In genomic region chr19:6014991-6015510, GRCm38 (mm10) we compare ENCODE assay signal across 8 mouse cellular contexts. TPM values are rescaled to one million over a fixed set of nuclear protein-coding genes. Genes with fewer than 3 reads are reported as not detected.
A peak's percentile ranks its signal among the peaks of the same experiment; 100 is the strongest.
DNase-seq lines count a peak whose midpoint lies in the region; ATAC-seq and TF ChIP-seq lines count a peak whose summit lies in the region.

No protein-coding gene starts in this region.

- peak; percentile 64 for DNase-seq in adrenal gland, postnatal 10 days
- DNase-seq in kidney, postnatal 10 days, result peak; percentile 63
- peak; percentile 53 for DNase-seq in splenic B cell, adult 2 months (ENCODE audit: low read depth, low spot score)
- no peak for DNase-seq in layer of hippocampus, postnatal 14 days (ENCODE audit: low spot score in 2 of 2)

- H3K4me1 ChIP-seq in E14TG2a.4 (replicated peaks; ENCODE audit: low read depth, low read length), result peaks cover 82% of the 10 kb centered on the region
- H3K4me1 ChIP-seq in embryonic facial prominence, embryonic 13.5 days, result peaks cover 27% of the 10 kb centered on the region
- peaks cover 20% of the 10 kb centered on the region for H3K4me1 ChIP-seq in heart, embryonic 13.5 days

- ATAC-seq in embryonic facial prominence, embryonic 13.5 days (ENCODE audit: insufficient number of reproducible peaks, insufficient read depth, low FRiP score, low TSS enrichment, low read depth), result 0 out of 2 replicates have a peak, but pooled peaks have one; percentile 38
- peak; percentile 69 for ATAC-seq in heart, embryonic 13.5 days (ENCODE audit: extremely low read depth, insufficient number of reproducible peaks, low FRiP score, low TSS enrichment)
- ATAC-seq in megakaryocyte, adult 5-6 weeks (ENCODE audit: poor library complexity, severe bottlenecking), result peak; percentile 63

- peaks cover 27% of the 10 kb centered on the region for H3K27me3 ChIP-seq in E14TG2a.4 (ENCODE audit: insufficient read depth, low read length)
- peaks cover 9% of the 10 kb centered on the region for H3K27me3 ChIP-seq in embryonic facial prominence, embryonic 13.5 days
- peaks cover 7% of the 10 kb centered on the region for H3K27me3 ChIP-seq in heart, embryonic 13.5 days (replicated peaks)
- H3K27me3 ChIP-seq in splenic B cell, adult 2 months (ENCODE audit: control insufficient read depth, insufficient read depth, low read length, poor library complexity, severe bottlenecking), result no peaks in the 10 kb centered on the region

- H3K9ac ChIP-seq in embryonic facial prominence, embryonic 13.5 days, result peak overlapping the region; percentile 76
- H3K9ac ChIP-seq in heart, embryonic 13.5 days, result peak overlapping the region; percentile 77

- H3K36me3 ChIP-seq in E14TG2a.4 (ENCODE audit: insufficient read depth, low read length), result peaks cover 9% of the 10 kb centered on the region; the same call in 1 of the 2 replicates
- peaks cover 4% of the 10 kb centered on the region for H3K36me3 ChIP-seq in embryonic facial prominence, embryonic 13.5 days
- H3K36me3 ChIP-seq in heart, embryonic 13.5 days, result no peaks in the 10 kb centered on the region
- no peaks in the 10 kb centered on the region for H3K36me3 ChIP-seq in splenic B cell, adult 2 months (ENCODE audit: control insufficient read depth, insufficient read depth, low read length, poor library complexity, severe bottlenecking)

- 0 out of 2 replicates have a peak overlapping the region, but pooled peaks have one; percentile 29 for H3K27ac ChIP-seq in embryonic facial prominence, embryonic 13.5 days
- H3K27ac ChIP-seq in heart, embryonic 13.5 days (replicated peaks), result peak overlapping the region; percentile 61

- H3K4me2 ChIP-seq in embryonic facial prominence, embryonic 13.5 days, result peak overlapping the region; percentile 82
- H3K4me2 ChIP-seq in heart, embryonic 13.5 days, result peak overlapping the region; percentile 81

- 3% methylated on average over 15 of the region's 18 CpGs for WGBS in embryonic facial prominence, embryonic 13.5 days
- WGBS in heart, embryonic 13.5 days, result 2% methylated on average over 18 of the region's 18 CpGs

- peak overlapping the region; percentile 80 for H3K4me3 ChIP-seq in E14TG2a.4 (replicated peaks; ENCODE audit: low read length)
- H3K4me3 ChIP-seq in embryonic facial prominence, embryonic 13.5 days, result peak overlapping the region; percentile 56
- H3K4me3 ChIP-seq in heart, embryonic 13.5 days, result peak overlapping the region; percentile 59

- no peaks in the 10 kb centered on the region for H3K9me3 ChIP-seq in E14TG2a.4 (ENCODE audit: low read length)
- no peaks in the 10 kb centered on the region for H3K9me3 ChIP-seq in embryonic facial prominence, embryonic 13.5 days
- no peaks in the 10 kb centered on the region for H3K9me3 ChIP-seq in heart, embryonic 13.5 days

- TF ChIP-seq CTCF in E14TG2a.4 (conservative IDR thresholded peaks at IDR 0.05; ENCODE audit: low read length), result no peak

RNA-seq across cellular contexts. Expression of gene Capn1, which starts 0.6 kb away (rescaled TPM):
- 10 to 100 TPM; 31.3 to 40.0 TPM for total RNA-seq in adrenal gland, postnatal 10 days (2021)
- 8.1 and 10.3 TPM in 2 replicates for polyA plus RNA-seq in embryonic facial prominence, embryonic 13.5 days (2015; fragmentation: Nextera tagmentation; extraction: Ambion mirVana)
- 5.3 and 6.0 TPM in 2 replicates for polyA plus RNA-seq in heart, embryonic 13.5 days (2015; fragmentation: Nextera tagmentation; extraction: Ambion mirVana)
- 31.1 and 32.2 TPM in 2 replicates for total RNA-seq in megakaryocyte, adult 5-6 weeks (2015)
- total RNA-seq in megakaryocyte, adult 5-6 weeks (2017), result 53.7 and 54.8 TPM in 2 replicates
- total RNA-seq in layer of hippocampus, postnatal 14 days (2021), result 10 to 100 TPM; 21.3 to 23.1 TPM

RNA-seq across cellular contexts. Expression of gene Slc22a20, which starts 29.1 kb away (rescaled TPM):
- total RNA-seq in adrenal gland, postnatal 10 days (2021), result not detected
- polyA plus RNA-seq in embryonic facial prominence, embryonic 13.5 days (2015; fragmentation: Nextera tagmentation; extraction: Ambion mirVana), result not detected in 2 replicates
- not detected in 2 replicates for polyA plus RNA-seq in heart, embryonic 13.5 days (2015; fragmentation: Nextera tagmentation; extraction: Ambion mirVana)
- total RNA-seq in megakaryocyte, adult 5-6 weeks (2015), result 0.16 and 0.20 TPM in 2 replicates
- total RNA-seq in megakaryocyte, adult 5-6 weeks (2017), result 1.1 and 1.2 TPM in 2 replicates
- not detected for total RNA-seq in layer of hippocampus, postnatal 14 days (2021)

RNA-seq across cellular contexts. Expression of gene Syvn1, which starts 31.3 kb away (rescaled TPM):
- total RNA-seq in adrenal gland, postnatal 10 days (2021), result 10 to 100 TPM; 40.5 to 43.7 TPM
- 28.3 and 28.4 TPM in 2 replicates for polyA plus RNA-seq in embryonic facial prominence, embryonic 13.5 days (2015; fragmentation: Nextera tagmentation; extraction: Ambion mirVana)
- 17.6 and 18.6 TPM in 2 replicates for polyA plus RNA-seq in heart, embryonic 13.5 days (2015; fragmentation: Nextera tagmentation; extraction: Ambion mirVana)
- 16.8 and 17.8 TPM in 2 replicates for total RNA-seq in megakaryocyte, adult 5-6 weeks (2015)
- 6.3 and 7.2 TPM in 2 replicates for total RNA-seq in megakaryocyte, adult 5-6 weeks (2017)
- total RNA-seq in layer of hippocampus, postnatal 14 days (2021), result 10 to 100 TPM; 42.5 to 45.3 TPM

RNA-seq across cellular contexts. Expression of gene Mrpl49, which starts 42.5 kb away (rescaled TPM):
- 10 to 100 TPM; 58.2 to 59.4 TPM for total RNA-seq in adrenal gland, postnatal 10 days (2021)
- polyA plus RNA-seq in embryonic facial prominence, embryonic 13.5 days (2015; fragmentation: Nextera tagmentation; extraction: Ambion mirVana), result 79.5 and 80.4 TPM in 2 replicates
- 59.8 and 66.3 TPM in 2 replicates for polyA plus RNA-seq in heart, embryonic 13.5 days (2015; fragmentation: Nextera tagmentation; extraction: Ambion mirVana)
- 28.7 and 35.8 TPM in 2 replicates for total RNA-seq in megakaryocyte, adult 5-6 weeks (2015)
- total RNA-seq in megakaryocyte, adult 5-6 weeks (2017), result 31.0 and 33.0 TPM in 2 replicates
- total RNA-seq in layer of hippocampus, postnatal 14 days (2021), result 10 to 100 TPM; 39.9 to 50.8 TPM

RNA-seq across cellular contexts. Expression of gene Fau, which starts 42.6 kb away (rescaled TPM):
- total RNA-seq in adrenal gland, postnatal 10 days (2021), result 1,000 to 10,000 TPM; 1,154 to 1,182 TPM
- 714 and 858 TPM in 2 replicates for polyA plus RNA-seq in embryonic facial prominence, embryonic 13.5 days (2015; fragmentation: Nextera tagmentation; extraction: Ambion mirVana)
- polyA plus RNA-seq in heart, embryonic 13.5 days (2015; fragmentation: Nextera tagmentation; extraction: Ambion mirVana), result 467 and 540 TPM in 2 replicates
- total RNA-seq in megakaryocyte, adult 5-6 weeks (2015), result 2,056 and 2,077 TPM in 2 replicates
- total RNA-seq in megakaryocyte, adult 5-6 weeks (2017), result 1,670 and 1,985 TPM in 2 replicates
- total RNA-seq in layer of hippocampus, postnatal 14 days (2021), result 100 to 1,000 TPM; 583 to 634 TPM

Comparison
In these comparisons a context has a peak if more than half of its experiments do, and no peak if none do; other contexts are left out.
1. DNase-seq: peak in adrenal gland, postnatal 10 days (single experiment), kidney, postnatal 10 days (single experiment) and splenic B cell, adult 2 months (single experiment); none in layer of hippocampus, postnatal 14 days (0 of 2).
2. Peak in every context shown above with its lines, with median percentiles within 50 percentile points of each other: H3K4me3 ChIP-seq and ATAC-seq.